ENCODE assay signal across 14 mouse cellular contexts in genomic region chr11:34034008-34034505, GRCm38 (mm10). TPM values are rescaled to one million over a fixed set of nuclear protein-coding genes. Genes with fewer than 3 reads are reported as not detected.
A peak's percentile ranks its signal among the peaks of the same experiment; 100 is the strongest.
DNase-seq lines count a peak whose midpoint lies in the region; ATAC-seq and TF ChIP-seq lines count a peak whose summit lies in the region.
"Had no signal": no experiment of that assay in that cellular context is flagged by ENCODE, and none has a peak within 500 bp of the region (broad histone marks: within the 10 kb centered on the region; RNA-seq: fewer than 3 reads in every experiment).

No protein-coding gene starts in this region.

- H3K4me1 ChIP-seq in intestine, postnatal 0 days (replicated peaks; ENCODE audit: control insufficient read depth, insufficient read depth, low read length), result no peaks in the 10 kb centered on the region
- H3K4me1 ChIP-seq: embryonic facial prominence, embryonic 12.5 days; stomach, embryonic 15.5 days had no signal

- intact Hi-C loops in left cerebral cortex, postnatal 4 days (cut with DNase I), result no loop called here

- H3K27ac ChIP-seq in intestine, postnatal 0 days (ENCODE audit: low read depth, low read length), result no peak overlapping the region
- H3K27ac ChIP-seq: embryonic facial prominence, embryonic 12.5 days; liver, embryonic 15.5 days; stomach, embryonic 15.5 days had no signal

- no peaks in the 10 kb centered on the region for H3K36me3 ChIP-seq in intestine, postnatal 0 days (ENCODE audit: control insufficient read depth, insufficient read depth)
- H3K36me3 ChIP-seq: embryonic facial prominence, embryonic 12.5 days; G1E; liver, embryonic 15.5 days; stomach, embryonic 15.5 days had no signal

- DNase-seq in left cerebral cortex, adult 11 months (ENCODE audit: low spot score), result peak; percentile 28
- DNase-seq in left cerebral cortex, postnatal 4 days, result no peak
- DNase-seq in brain, adult 2 months (ENCODE audit: low read depth, low spot score), result peak; percentile 82
- DNase-seq in naive thymus-derived CD4-positive, alpha-beta T cell, adult 2 months (ENCODE audit: low read depth), result peak; percentile 58
- DNase-seq: adrenal gland, postnatal 14 days; cerebellum, adult 2 months; midbrain, embryonic 14.5 days had no signal

- no peaks in the 10 kb centered on the region for H3K27me3 ChIP-seq in intestine, postnatal 0 days (replicated peaks; ENCODE audit: control insufficient read depth, insufficient read depth, low read length)
- H3K27me3 ChIP-seq: embryonic facial prominence, embryonic 12.5 days; liver, embryonic 15.5 days; stomach, embryonic 15.5 days had no signal

- no peak overlapping the region for H3K4me2 ChIP-seq in intestine, postnatal 0 days (replicated peaks; ENCODE audit: low read depth)
- H3K4me2 ChIP-seq: embryonic facial prominence, embryonic 12.5 days; liver, embryonic 15.5 days; stomach, embryonic 15.5 days had no signal

- 88% methylated on average over 5 of the region's 5 CpGs for whole genome bisulfite sequencing in intestine, postnatal 0 days

- peak; percentile 4 for ATAC-seq in CD4-positive, CD25-positive, alpha-beta regulatory T cell, adult 4 months
- ATAC-seq in erythroid progenitor cell, adult 5-6 weeks (replicated peaks; ENCODE audit: low FRiP score, poor library complexity, severe bottlenecking), result no peak
- no peak for ATAC-seq in intestine, postnatal 0 days

- H3K9me3 ChIP-seq in intestine, postnatal 0 days (ENCODE audit: control insufficient read depth), result no peaks in the 10 kb centered on the region
- H3K9me3 ChIP-seq: embryonic facial prominence, embryonic 12.5 days; liver, embryonic 15.5 days; stomach, embryonic 15.5 days had no signal

- TF ChIP-seq CTCF in intestine, postnatal 0 days (IDR thresholded peaks at IDR 0.05; ENCODE audit: low read depth), result no peak

- no peak overlapping the region for H3K9ac ChIP-seq in intestine, postnatal 0 days (ENCODE audit: low read depth, low read length)
- H3K9ac ChIP-seq: embryonic facial prominence, embryonic 12.5 days; liver, embryonic 15.5 days; stomach, embryonic 15.5 days had no signal

- H3K4me3 ChIP-seq in intestine, postnatal 0 days (ENCODE audit: low read depth, low read length), result no peak overlapping the region
- H3K4me3 ChIP-seq: embryonic facial prominence, embryonic 12.5 days; liver, embryonic 15.5 days; stomach, embryonic 15.5 days had no signal

RNA-seq across cellular contexts. Expression of gene Lcp2, which starts 12.7 kb away (rescaled TPM):
- total RNA-seq in left cerebral cortex, postnatal 4 days (2021), result 1 to 10 TPM; 3.7 to 4.5 TPM
- polyA plus RNA-seq in CD4-positive, CD25-positive, alpha-beta regulatory T cell, adult 4 months (2017; shearing (Covaris generic)), result 100 to 1,000 TPM; 477 to 563 TPM
- total RNA-seq in erythroid progenitor cell, adult 5-6 weeks (2015; ENCODE audit: low replicate concordance), result 40.0 and 41.9 TPM in 2 replicates
- 8.9 and 16.0 TPM in 2 replicates for total RNA-seq in erythroid progenitor cell, adult 5-6 weeks (2017; ENCODE audit: low replicate concordance)
- 2.0 and 3.1 TPM in 2 replicates for polyA plus RNA-seq in intestine, postnatal 0 days (2015; fragmentation: Nextera tagmentation; extraction: Ambion mirVana)

RNA-seq across cellular contexts. Expression of gene Kcnip1, which starts 41.1 kb away (rescaled TPM):
- total RNA-seq in left cerebral cortex, postnatal 4 days (2021), result 10 to 100 TPM; 35.8 to 43.5 TPM
- not detected for polyA plus RNA-seq in CD4-positive, CD25-positive, alpha-beta regulatory T cell, adult 4 months (2017; shearing (Covaris generic))
- not detected in 2 replicates for total RNA-seq in erythroid progenitor cell, adult 5-6 weeks (2015; ENCODE audit: low replicate concordance)
- total RNA-seq in erythroid progenitor cell, adult 5-6 weeks (2017; ENCODE audit: low replicate concordance), result not detected in 2 replicates
- 1.9 and 2.5 TPM in 2 replicates for polyA plus RNA-seq in intestine, postnatal 0 days (2015; fragmentation: Nextera tagmentation; extraction: Ambion mirVana)
- polyA plus RNA-seq: G1E had no signal

Comparison
In these comparisons a context has a peak if more than half of its experiments do, and no peak if none do; other contexts are left out.
1. RNA of gene Kcnip1, which starts 41.1 kb away (total RNA-seq): 35.8 to 43.5 TPM in left cerebral cortex, postnatal 4 days; not detected in erythroid progenitor cell, adult 5-6 weeks; every median in the first group is over 10 times any median in the second.